Mouse (Mus musculus): Measurements from ENCODE around the gene G6pc2. TPM values are rescaled to one million over a fixed set of nuclear protein-coding genes. Genes with fewer than 3 reads are reported as not detected.

The G6pc2 gene
- polyA plus RNA-seq, 1 experiment = not detected

DNA sequence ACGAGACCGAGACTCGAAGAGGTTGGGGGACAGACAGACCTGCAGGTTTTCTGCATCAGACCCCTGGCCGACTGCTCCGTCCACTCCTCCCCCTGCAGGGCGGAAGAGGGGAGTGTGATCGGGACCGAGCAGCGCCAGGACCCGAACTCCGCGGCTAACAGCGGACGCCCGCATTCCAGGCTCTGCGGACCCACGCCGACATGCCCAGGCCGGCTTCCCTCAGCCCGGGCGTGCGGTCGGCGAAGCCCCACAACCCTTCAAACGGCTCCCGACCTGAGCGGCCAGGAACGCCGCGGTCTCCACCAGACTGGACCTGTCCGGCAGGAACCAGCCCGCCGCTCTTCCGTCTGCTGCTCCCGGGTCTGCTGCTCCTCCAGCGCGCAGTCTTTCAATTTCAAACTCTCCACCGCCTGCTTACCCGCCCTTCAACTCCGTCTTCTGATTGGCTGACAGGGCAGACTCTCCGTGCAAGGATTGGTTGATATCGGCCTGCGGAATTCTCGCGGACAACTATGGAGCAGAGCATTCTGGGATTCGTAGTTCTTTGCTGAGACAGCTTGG, 5.0 kb upstream of the G6pc2 start, which contains the start of gene Spc25:
Gene Spc25 (minus strand): TSS at position 404 of the 561 bp plus-strand sequence.
- Histone ChIP-seq H3K27ac (ENCODE audit: insufficient read depth, low read depth, low read length) (peak within 1 kb of the TSS; percentile 25), H3K4me1 (ENCODE audit: control insufficient read depth, insufficient read depth, low read length) (peaks cover 4% of the 10 kb centered on the region), H3K4me3 (ENCODE audit: insufficient read depth, low read length) (peak within 1 kb of the TSS; percentile 83)
- TF ChIP-seq POLR2A (IDR thresholded peaks at IDR 0.05; ENCODE audit: borderline replicate concordance, low read depth, low read length) (no peak), CTCF (IDR thresholded peaks at IDR 0.05; ENCODE audit: low read depth, low read length) (no peak)

GRCm38 (mm10) chr2:69206523-69206922, 4.3 kb upstream of the G6pc2 start:
- Histone ChIP-seq H3K27ac (ENCODE audit: insufficient read depth, low read depth, low read length) (no peak overlapping the region), H3K4me3 (ENCODE audit: insufficient read depth, low read length) (no peak overlapping the region), H3K4me1 (ENCODE audit: control insufficient read depth, insufficient read depth, low read length) (peaks cover 4% of the 10 kb centered on the region)
- TF ChIP-seq POLR2A (IDR thresholded peaks at IDR 0.05; ENCODE audit: borderline replicate concordance, low read depth, low read length) (no peak), CTCF (IDR thresholded peaks at IDR 0.05; ENCODE audit: low read depth, low read length) (no peak)

DNA sequence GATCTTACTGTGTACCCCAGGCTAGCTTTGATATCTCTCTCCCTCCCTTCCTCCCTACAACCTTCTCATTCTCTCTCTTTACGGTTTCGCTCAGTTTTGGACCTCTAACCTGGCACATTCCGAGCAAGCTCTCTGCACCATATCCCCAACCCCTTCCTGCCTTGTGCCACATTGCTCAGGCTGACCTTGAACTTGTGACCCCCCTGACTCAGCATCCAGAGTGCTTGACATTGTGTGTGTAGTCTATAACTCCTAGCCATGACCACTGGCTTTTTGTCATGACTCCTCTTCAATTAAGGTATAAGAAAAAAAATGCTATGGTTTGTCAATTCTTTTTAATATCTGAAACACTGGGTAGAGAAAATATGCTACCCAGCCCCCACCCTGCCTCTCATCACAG, 1.2 kb upstream of the G6pc2 start:
- Histone ChIP-seq H3K27ac (ENCODE audit: insufficient read depth, low read depth, low read length) (no peak overlapping the region), H3K4me3 (ENCODE audit: insufficient read depth, low read length) (no peak overlapping the region), H3K4me1 (ENCODE audit: control insufficient read depth, insufficient read depth, low read length) (peaks cover 4% of the 10 kb centered on the region)
- TF ChIP-seq POLR2A (IDR thresholded peaks at IDR 0.05; ENCODE audit: borderline replicate concordance, low read depth, low read length) (no peak), CTCF (IDR thresholded peaks at IDR 0.05; ENCODE audit: low read depth, low read length) (no peak)

- no peak for TF ChIP-seq POLR2A (IDR thresholded peaks at IDR 0.05; ENCODE audit: borderline replicate concordance, low read depth, low read length)
- TF ChIP-seq CTCF (IDR thresholded peaks at IDR 0.05; ENCODE audit: low read depth, low read length) = no peak
- no peak overlapping the region for H3K27ac ChIP-seq (ENCODE audit: insufficient read depth, low read depth, low read length)
- no peak overlapping the region for H3K4me3 ChIP-seq (ENCODE audit: insufficient read depth, low read length)
- no peaks in the 10 kb centered on the region for H3K4me1 ChIP-seq (ENCODE audit: control insufficient read depth, insufficient read depth, low read length)
Measured at GRCm38 (mm10) chr2:69212652-69213051, 1.8 kb downstream of the G6pc2 start.

GRCm38 (mm10) chr2:69215242-69215641, 4.4 kb downstream of the G6pc2 start:
- TF ChIP-seq CTCF (IDR thresholded peaks at IDR 0.05; ENCODE audit: low read depth, low read length) (no peak), POLR2A (IDR thresholded peaks at IDR 0.05; ENCODE audit: borderline replicate concordance, low read depth, low read length) (no peak)
- Histone ChIP-seq H3K4me3 (ENCODE audit: insufficient read depth, low read length) (no peak overlapping the region), H3K4me1 (ENCODE audit: control insufficient read depth, insufficient read depth, low read length) (no peaks in the 10 kb centered on the region), H3K27ac (ENCODE audit: insufficient read depth, low read depth, low read length) (no peak overlapping the region)

- Histone ChIP-seq H3K4me3 (ENCODE audit: insufficient read depth, low read length) (no peak overlapping the region), H3K27ac (ENCODE audit: insufficient read depth, low read depth, low read length) (no peak overlapping the region), H3K4me1 (ENCODE audit: control insufficient read depth, insufficient read depth, low read length) (no peaks in the 10 kb centered on the region)
- TF ChIP-seq CTCF (IDR thresholded peaks at IDR 0.05; ENCODE audit: low read depth, low read length) (no peak), POLR2A (IDR thresholded peaks at IDR 0.05; ENCODE audit: borderline replicate concordance, low read depth, low read length) (no peak)
Measured at GRCm38 (mm10) chr2:69221868-69222416, 11.1 kb downstream of the G6pc2 start.

GRCm38 (mm10) chr2:69222815-69223214, 11.9 kb downstream of the G6pc2 start:
- Histone ChIP-seq H3K4me1 (ENCODE audit: control insufficient read depth, insufficient read depth, low read length) (no peaks in the 10 kb centered on the region), H3K4me3 (ENCODE audit: insufficient read depth, low read length) (no peak overlapping the region), H3K27ac (ENCODE audit: insufficient read depth, low read depth, low read length) (no peak overlapping the region)
- TF ChIP-seq POLR2A (IDR thresholded peaks at IDR 0.05; ENCODE audit: borderline replicate concordance, low read depth, low read length) = no peak
- TF ChIP-seq CTCF (IDR thresholded peaks at IDR 0.05; ENCODE audit: low read depth, low read length) = no peak

- TF ChIP-seq POLR2A (IDR thresholded peaks at IDR 0.05; ENCODE audit: borderline replicate concordance, low read depth, low read length) (no peak), CTCF (IDR thresholded peaks at IDR 0.05; ENCODE audit: low read depth, low read length) (no peak)
- Histone ChIP-seq H3K27ac (ENCODE audit: insufficient read depth, low read depth, low read length) (no peak overlapping the region), H3K4me1 (ENCODE audit: control insufficient read depth, insufficient read depth, low read length) (no peaks in the 10 kb centered on the region), H3K4me3 (ENCODE audit: insufficient read depth, low read length) (no peak overlapping the region)
Measured at GRCm38 (mm10) chr2:69224724-69225123, 13.9 kb downstream of the G6pc2 start.

DNA sequence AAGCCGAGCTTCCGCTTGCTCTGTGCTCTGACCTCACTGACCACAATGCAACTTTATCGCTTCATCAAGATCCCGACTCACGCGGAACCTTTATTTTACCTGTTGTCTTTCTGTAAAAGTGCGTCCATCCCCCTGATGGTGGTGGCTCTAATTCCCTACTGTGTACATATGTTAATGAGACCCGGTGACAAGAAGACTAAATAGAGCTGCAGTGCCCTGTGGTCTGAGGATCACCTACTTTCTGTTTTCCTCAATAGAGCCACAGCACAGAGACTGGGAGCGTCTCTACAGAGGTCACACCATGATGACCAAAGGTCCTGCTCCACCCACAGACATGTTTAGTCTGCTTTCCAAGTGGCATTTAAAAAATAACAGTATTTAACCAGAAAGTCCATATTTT, 16.0 kb downstream of the G6pc2 start:
- Histone ChIP-seq H3K4me1 (ENCODE audit: control insufficient read depth, insufficient read depth, low read length) (peaks cover 3% of the 10 kb centered on the region), H3K4me3 (ENCODE audit: insufficient read depth, low read length) (no peak overlapping the region), H3K27ac (ENCODE audit: insufficient read depth, low read depth, low read length) (no peak overlapping the region)
- TF ChIP-seq CTCF (IDR thresholded peaks at IDR 0.05; ENCODE audit: low read depth, low read length) (no peak), POLR2A (IDR thresholded peaks at IDR 0.05; ENCODE audit: borderline replicate concordance, low read depth, low read length) (no peak)

- Histone ChIP-seq H3K27ac (ENCODE audit: insufficient read depth, low read depth, low read length) (no peak overlapping the region), H3K4me3 (ENCODE audit: insufficient read depth, low read length) (no peak overlapping the region), H3K4me1 (ENCODE audit: control insufficient read depth, insufficient read depth, low read length) (peaks cover 4% of the 10 kb centered on the region)
- TF ChIP-seq POLR2A (IDR thresholded peaks at IDR 0.05; ENCODE audit: borderline replicate concordance, low read depth, low read length) (no peak), CTCF (IDR thresholded peaks at IDR 0.05; ENCODE audit: low read depth, low read length) (no peak)
Measured at GRCm38 (mm10) chr2:69228635-69229034, 17.8 kb downstream of the G6pc2 start.
